Mouse (Mus musculus) cortical plate, adult 2 months (tissue): ENCODE data around the gene Farp1. TPM values are rescaled to one million over a fixed set of nuclear protein-coding genes. Genes with fewer than 3 reads are reported as not detected.

ENCODE experiments used
- H3K27ac ChIP-seq: fragments of 200-500 bp; 2 replicates; pipeline ENCODE4 v1.5.1; 2012; ENCODE audit warnings: low read length, control low read depth, inconsistent platforms; ENCODE audit not compliant: insufficient read depth
- H3K4me1 ChIP-seq: fragments of 200-500 bp; 2 replicates; pipeline ENCODE4 v1.6.1; 2011; ENCODE audit warnings: low read length; ENCODE audit not compliant: control insufficient read depth, insufficient read depth
- H3K4me3 ChIP-seq: fragments of 200-500 bp; 2 replicates; pipeline ENCODE4 v1.5.1; 2011; ENCODE audit warnings: mild to moderate bottlenecking, low read length, control low read depth; ENCODE audit not compliant: insufficient read depth
- CTCF ChIP-seq: fragments of 200-500 bp; IDR thresholded peaks from 2 replicates; pipeline ENCODE4 v1.5.1; 2011; ENCODE audit warnings: mild to moderate bottlenecking, control low read depth, low read length; ENCODE audit not compliant: insufficient read depth; ENCODE audit errors: extremely low read depth
- POLR2A ChIP-seq: fragments of 200-500 bp; IDR thresholded peaks from 2 replicates; pipeline ENCODE4 v1.6.1; 2011; ENCODE audit warnings: mild to moderate bottlenecking, low read length, control low read depth; ENCODE audit not compliant: insufficient read depth; ENCODE audit errors: extremely low read depth
- polyA plus RNA-seq: library from polyadenylated mRNA; depleted of rRNA; stranded (reverse); fragments of >200 nt; gene quantifications from 2 replicates; pipeline ENCODE4 v1.2.3, GENCODE M21; 2012

The Farp1 gene
- polyA plus RNA-seq, 1 experiment: 58.0 TPM

DNA sequence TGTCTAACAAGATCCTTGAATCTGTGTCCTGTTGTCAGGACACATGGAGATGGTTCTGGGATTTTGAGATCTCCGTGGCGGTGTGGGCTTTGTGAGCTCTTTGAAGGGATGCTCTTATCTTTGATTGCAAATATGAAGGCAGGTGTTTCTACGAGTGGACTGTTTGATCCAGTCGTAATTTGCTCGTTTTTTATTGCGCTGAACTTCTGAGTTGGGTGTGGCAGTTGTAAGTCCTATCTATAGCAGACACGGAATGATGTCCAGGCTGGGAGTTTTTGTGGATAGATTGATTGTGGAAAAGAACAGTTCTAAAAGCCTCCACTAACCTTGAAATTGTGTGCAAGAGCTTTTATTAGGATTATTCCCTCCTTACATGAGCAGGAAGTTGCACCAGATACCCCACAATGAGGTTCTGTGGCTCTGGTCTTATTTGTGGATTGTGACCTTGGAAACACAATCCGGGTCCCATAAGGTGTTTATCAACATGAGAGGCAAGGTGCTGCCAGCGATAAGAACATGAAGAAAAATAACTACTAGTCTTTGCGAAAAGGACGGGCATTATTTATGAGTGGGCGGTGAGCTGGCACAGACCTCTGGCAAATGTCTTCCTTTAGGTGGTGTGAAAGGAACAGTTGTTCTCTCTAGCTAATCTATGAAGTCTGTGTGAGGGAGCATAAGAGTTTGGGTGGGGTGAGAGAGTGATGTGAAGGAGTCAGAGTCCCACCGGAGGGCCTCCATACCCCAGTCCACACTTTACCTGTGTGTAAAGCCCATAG is 75.7 kb downstream of the Farp1 start:
- Histone ChIP-seq H3K4me1 (peaks cover 9% of the 10 kb centered on the region), H3K27ac (no peak overlapping the region; the same call in 1 of the 2 replicates), H3K4me3 (no peak overlapping the region)
- TF ChIP-seq CTCF (no peak), POLR2A (no peak)

DNA sequence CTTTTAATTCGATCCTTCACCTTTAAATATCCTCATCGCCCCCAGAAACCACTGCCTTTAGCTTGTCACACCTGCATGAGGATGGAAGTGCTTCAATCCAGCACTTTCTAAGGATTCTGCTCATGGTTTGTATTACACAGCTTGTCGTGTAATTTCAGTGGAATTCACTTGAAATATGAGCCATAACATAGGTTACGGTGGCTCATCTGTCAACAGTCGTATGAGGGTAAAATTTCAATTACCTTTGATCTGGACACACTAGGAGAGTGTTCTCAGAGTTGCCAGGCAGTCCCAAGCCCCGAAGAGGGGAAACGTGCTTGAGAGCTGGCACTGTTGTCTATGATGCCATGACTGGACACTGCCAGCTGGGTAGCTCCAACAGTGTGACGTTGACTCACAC is 77.1 kb downstream of the Farp1 start:
- H3K4me3 ChIP-seq: no peak overlapping the region
- H3K27ac ChIP-seq: peak overlapping the region; percentile 22; the same call in 1 of the 2 replicates
- no peak for TF ChIP-seq POLR2A
- TF ChIP-seq CTCF: no peak
- H3K4me1 ChIP-seq: peaks cover 6% of the 10 kb centered on the region

DNA sequence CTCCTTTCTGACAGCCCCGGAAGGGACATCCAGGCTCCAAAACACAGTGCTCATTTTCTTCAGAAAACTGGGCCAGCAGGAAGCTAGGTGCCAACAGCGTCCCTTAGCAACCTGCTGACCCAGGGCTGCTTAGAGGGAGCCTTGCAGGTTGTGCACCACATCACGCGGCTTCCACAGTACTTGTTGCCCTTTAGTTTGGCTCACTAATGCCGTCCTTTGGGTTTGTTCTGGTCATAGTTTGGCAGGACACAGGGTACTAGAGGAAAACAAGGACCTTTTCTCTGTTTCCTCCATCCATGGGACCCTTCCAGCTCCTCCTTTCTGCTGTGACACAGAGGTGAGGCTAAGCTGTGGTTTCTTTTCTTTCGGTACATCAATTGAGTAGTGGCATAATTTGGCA is 78.8 kb downstream of the Farp1 start:
- peak overlapping the region; percentile 84 for H3K27ac ChIP-seq
- H3K4me3 ChIP-seq: no peak overlapping the region
- TF ChIP-seq POLR2A: no peak
- no peak for TF ChIP-seq CTCF
- peaks cover 6% of the 10 kb centered on the region for H3K4me1 ChIP-seq

DNA sequence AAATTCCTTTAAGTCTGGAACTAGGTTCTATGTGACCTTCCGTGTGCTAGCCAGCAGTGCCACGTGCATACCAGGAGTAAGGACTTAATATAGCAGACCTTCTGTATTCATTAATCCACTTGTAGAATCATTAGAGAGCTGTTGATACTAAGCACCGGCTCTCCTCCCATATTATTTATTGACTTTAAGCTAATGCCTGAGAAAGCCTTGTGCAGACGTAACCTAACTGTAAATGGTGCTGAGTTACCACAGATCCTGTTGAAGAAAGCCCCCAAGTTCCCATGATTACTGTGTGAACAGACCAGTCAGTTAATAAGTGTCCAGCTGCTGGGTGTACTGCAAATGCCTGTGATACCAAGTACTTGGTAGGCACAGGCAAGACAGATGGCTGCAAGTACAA is 81.7 kb downstream of the Farp1 start:
- no peak overlapping the region for H3K4me3 ChIP-seq
- H3K4me1 ChIP-seq: peaks cover 2% of the 10 kb centered on the region; the same call in 1 of the 2 replicates
- no peak overlapping the region for H3K27ac ChIP-seq
- no peak for TF ChIP-seq CTCF
- TF ChIP-seq POLR2A: no peak

- no peak for TF ChIP-seq POLR2A
- no peak for TF ChIP-seq CTCF
- Histone ChIP-seq H3K27ac (no peak overlapping the region), H3K4me3 (no peak overlapping the region), H3K4me1 (peaks cover 3% of the 10 kb centered on the region; the same call in 1 of the 2 replicates)
Measured at GRCm38 (mm10) chr14:121118860-121119259, 83.9 kb downstream of the Farp1 start.

- Histone ChIP-seq H3K4me1 (peaks cover 7% of the 10 kb centered on the region), H3K4me3 (no peak overlapping the region), H3K27ac (no peak overlapping the region)
- TF ChIP-seq CTCF (no peak), POLR2A (no peak)
Measured at GRCm38 (mm10) chr14:121121664-121122063, 86.7 kb downstream of the Farp1 start.

DNA sequence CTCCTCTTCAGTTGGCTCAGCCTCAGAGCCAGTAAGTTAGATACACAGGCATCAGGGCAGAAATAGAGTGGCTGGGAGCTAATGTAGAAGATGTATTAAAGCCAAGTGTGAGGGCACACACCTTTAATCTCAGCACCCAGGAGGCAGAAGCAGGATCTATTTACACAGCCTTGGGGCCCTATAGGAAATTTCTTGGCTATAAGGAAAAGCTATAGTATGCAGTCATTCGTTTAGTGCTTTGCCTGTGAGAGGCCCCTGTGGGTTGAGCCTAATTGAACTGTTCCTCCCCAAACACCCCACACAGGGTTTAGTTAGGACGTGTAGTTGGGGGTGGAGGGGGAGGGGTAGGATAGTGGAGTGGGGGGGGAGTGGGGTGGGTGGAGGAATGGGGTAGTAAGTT is 87.9 kb downstream of the Farp1 start:
- peaks cover 7% of the 10 kb centered on the region for H3K4me1 ChIP-seq
- H3K27ac ChIP-seq: no peak overlapping the region
- TF ChIP-seq POLR2A (no peak), CTCF (no peak)
- no peak overlapping the region for H3K4me3 ChIP-seq

GRCm38 (mm10) chr14:121124409-121125010 is 89.5 kb downstream of the Farp1 start:
- no peak overlapping the region for H3K4me3 ChIP-seq
- H3K27ac ChIP-seq: no peak overlapping the region
- peaks cover 9% of the 10 kb centered on the region for H3K4me1 ChIP-seq
- no peak for TF ChIP-seq CTCF
- no peak for TF ChIP-seq POLR2A

GRCm38 (mm10) chr14:121125651-121126050 is 90.7 kb downstream of the Farp1 start:
- H3K27ac ChIP-seq: no peak overlapping the region
- peaks cover 9% of the 10 kb centered on the region for H3K4me1 ChIP-seq
- TF ChIP-seq POLR2A (no peak), CTCF (no peak)
- no peak overlapping the region for H3K4me3 ChIP-seq

- Histone ChIP-seq H3K27ac (no peak overlapping the region), H3K4me3 (no peak overlapping the region), H3K4me1 (peaks cover 9% of the 10 kb centered on the region)
- no peak for TF ChIP-seq POLR2A
- no peak for TF ChIP-seq CTCF
Measured at GRCm38 (mm10) chr14:121126291-121126690, 91.3 kb downstream of the Farp1 start.
